Mouse (Mus musculus) megakaryocyte, embryonic 14.5 days (primary cell): ENCODE data around the gene Nbeal2.

Experiments
- FLI1 ChIP-seq: IDR thresholded peaks from 2 replicates; pipeline ENCODE4 v1.6.1; 2012; ENCODE audit warnings: low read length, inconsistent platforms, mixed read lengths
- GATA1 ChIP-seq: IDR thresholded peaks from 3 replicates; pipeline ENCODE4 v1.6.1; 2012; ENCODE audit warnings: mixed read lengths, low read length, inconsistent platforms, borderline replicate concordance

DNA sequence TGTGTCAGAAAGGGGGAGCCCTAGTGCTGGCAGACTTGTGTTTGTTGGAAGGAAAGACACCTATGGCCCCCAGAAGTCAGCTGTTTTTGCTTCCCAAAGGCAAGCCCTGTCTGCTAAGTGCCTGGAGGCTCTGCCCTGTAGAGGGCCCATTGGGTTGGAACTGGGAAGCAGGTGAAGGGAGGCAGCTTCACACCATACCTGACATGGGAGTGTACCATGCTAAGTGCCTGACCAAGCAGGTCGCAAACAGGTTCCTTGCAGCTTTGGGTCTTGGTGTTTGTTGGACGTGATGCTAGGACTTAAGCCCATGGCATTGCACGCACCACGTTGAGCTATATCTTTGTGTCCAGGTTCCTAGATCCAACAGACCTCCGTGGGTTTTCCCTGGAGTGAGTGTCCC is 42.5 kb upstream of the Nbeal2 start:
- no peak for TF ChIP-seq GATA1
- TF ChIP-seq FLI1: no peak
